Mouse (Mus musculus) CH12.LX (cell line): Measurements from ENCODE around the gene Eva1a. TPM values are rescaled to one million over a fixed set of nuclear protein-coding genes. Genes with fewer than 3 reads are reported as not detected.

ENCODE experiments used
- DNase-seq: peaks from one replicate; pipeline ENCODE4 v3.0.0-alpha.2; 2013; ENCODE audit errors: extremely low read depth
- H3K27ac ChIP-seq: 2 replicates; pipeline ENCODE4 v1.5.1; 2012; ENCODE audit warnings: low read depth, mild to moderate bottlenecking, control low read depth, moderate library complexity; ENCODE audit not compliant: insufficient read depth
- H3K27me3 ChIP-seq: replicated peaks from 2 replicates; pipeline ENCODE3; 2012; ENCODE audit warnings: inconsistent platforms
- H3K36me3 ChIP-seq, 2 experiments: replicated peaks in 1 of 2; 2 replicates each; pipeline versions ENCODE3 to v1.6.1; 2012; ENCODE audit warnings: inconsistent platforms in 1 of 2, low read length in 1 of 2, mild to moderate bottlenecking in 1 of 2, mixed read lengths in 1 of 2, moderate library complexity in 1 of 2; ENCODE audit not compliant: control insufficient read depth in 1 of 2, insufficient read depth in 1 of 2
- H3K4me1 ChIP-seq, 2 experiments: 2 replicates each; pipeline ENCODE4 v1.6.1; 2012; ENCODE audit warnings: inconsistent platforms in 1 of 2, moderate library complexity in 1 of 2; ENCODE audit not compliant: insufficient read depth in 2 of 2, control insufficient read depth in 1 of 2
- H3K4me2 ChIP-seq: 2 replicates; pipeline ENCODE4 v1.6.1; 2012; ENCODE audit warnings: low read depth, mild to moderate bottlenecking, control low read depth; ENCODE audit not compliant: poor library complexity, insufficient read depth, severe bottlenecking
- H3K4me3 ChIP-seq, 3 experiments: fragments of 150-350 bp in 1 of 3; sonication (generic) in 1 of 3; replicated peaks in 1 of 3; 2 replicates each; pipeline versions ENCODE3 to v1.5.1; 2011 to 2012; ENCODE audit warnings: low read depth in 2 of 3, low read length in 2 of 3, mild to moderate bottlenecking in 2 of 3, moderate library complexity in 2 of 3, control low read depth in 1 of 3, improper control_type of control experiment in 1 of 3, inconsistent platforms in 1 of 3, mixed read lengths in 1 of 3; ENCODE audit not compliant: poor library complexity in 1 of 3
- H3K79me2 ChIP-seq: replicated peaks from 2 replicates; pipeline ENCODE4 v1.6.1; 2012; ENCODE audit warnings: mild to moderate bottlenecking, moderate library complexity; ENCODE audit not compliant: control insufficient read depth, poor library complexity, insufficient read depth, severe bottlenecking; ENCODE audit errors: extremely low read depth
- H3K9ac ChIP-seq: 2 replicates; pipeline ENCODE4 v1.6.1; 2012; ENCODE audit warnings: low read depth, mild to moderate bottlenecking, control low read depth, moderate library complexity; ENCODE audit not compliant: insufficient read depth
- H3K9me3 ChIP-seq: replicated peaks from 2 replicates; pipeline ENCODE3; 2012; ENCODE audit warnings: low read length, inconsistent platforms, mixed read lengths
- BHLHE40 ChIP-seq: IDR thresholded peaks from 2 replicates; pipeline ENCODE4 v1.6.1; 2011; ENCODE audit warnings: mild to moderate bottlenecking, low read depth, low read length, improper control_type of control experiment
- CHD1 ChIP-seq: IDR thresholded peaks from 2 replicates; pipeline ENCODE4 v1.6.1; 2012; ENCODE audit warnings: low read depth, low read length, improper control_type of control experiment, inconsistent platforms
- CHD2 ChIP-seq: IDR thresholded peaks from 2 replicates; pipeline ENCODE4 v1.6.1; 2011; ENCODE audit warnings: low read length, improper control_type of control experiment
- CTCF ChIP-seq, 2 experiments: IDR thresholded peaks in 1 of 2; conservative IDR thresholded peaks in 1 of 2; 2 replicates each; pipeline ENCODE4 v1.5.1; 2011 to 2012; ENCODE audit warnings: low read depth in 2 of 2, low read length in 2 of 2, improper control_type of control experiment in 1 of 2, inconsistent platforms in 1 of 2, mild to moderate bottlenecking in 1 of 2, moderate library complexity in 1 of 2
- EP300 ChIP-seq: IDR thresholded peaks from 2 replicates; pipeline ENCODE4 v1.6.1; 2011; ENCODE audit warnings: low read length, improper control_type of control experiment
- GABPA ChIP-seq: IDR thresholded peaks from 2 replicates; pipeline ENCODE4 v1.6.1; 2012; ENCODE audit warnings: low read depth, low read length, improper control_type of control experiment, inconsistent platforms; ENCODE audit not compliant: insufficient replicate concordance
- IRF4 ChIP-seq: IDR thresholded peaks from 2 replicates; pipeline ENCODE4 v1.6.1; 2014; ENCODE audit warnings: low read depth, mild to moderate bottlenecking, inconsistent platforms, low read length, improper control_type of control experiment
- JUN ChIP-seq: IDR thresholded peaks from 2 replicates; pipeline ENCODE4 v1.6.1; 2011; ENCODE audit warnings: low read depth, mild to moderate bottlenecking, low read length, improper control_type of control experiment, moderate library complexity; ENCODE audit not compliant: insufficient read depth
- KAT2A ChIP-seq: IDR thresholded peaks from 2 replicates; pipeline ENCODE4 v1.6.1; 2012; ENCODE audit warnings: low read length, improper control_type of control experiment, inconsistent platforms; ENCODE audit not compliant: insufficient replicate concordance
- MAX ChIP-seq: IDR thresholded peaks from 2 replicates; pipeline ENCODE4 v1.6.1; 2011; ENCODE audit warnings: low read length, improper control_type of control experiment
- MAZ ChIP-seq: IDR thresholded peaks from 2 replicates; pipeline ENCODE4 v1.6.1; 2012; ENCODE audit warnings: low read depth, mild to moderate bottlenecking, inconsistent platforms, low read length, improper control_type of control experiment, moderate library complexity
- MYC ChIP-seq: IDR thresholded peaks from 2 replicates; pipeline ENCODE4 v1.6.1; 2011; ENCODE audit warnings: low read depth, mild to moderate bottlenecking, improper control_type of control experiment, low read length
- POLR2AphosphoS2 ChIP-seq: IDR thresholded peaks from 2 replicates; pipeline ENCODE4 v1.6.1; 2011; ENCODE audit warnings: low read depth, low read length, improper control_type of control experiment
- RAD21 ChIP-seq: IDR thresholded peaks from 2 replicates; pipeline ENCODE4 v1.6.1; 2011; ENCODE audit warnings: low read depth, mild to moderate bottlenecking, low read length, improper control_type of control experiment, moderate library complexity
- RCOR1 ChIP-seq: conservative IDR thresholded peaks from 2 replicates; pipeline ENCODE4 v1.6.1; 2012; ENCODE audit warnings: low read depth, mild to moderate bottlenecking, inconsistent platforms, low read length, improper control_type of control experiment
- SIN3A ChIP-seq: IDR thresholded peaks from 2 replicates; pipeline ENCODE4 v1.6.1; 2012; ENCODE audit warnings: low read length, improper control_type of control experiment, inconsistent platforms
- SMC3 ChIP-seq: IDR thresholded peaks from 2 replicates; pipeline ENCODE4 v1.6.1; 2011; ENCODE audit warnings: low read depth, low read length, improper control_type of control experiment
- TBP ChIP-seq: conservative IDR thresholded peaks from 2 replicates; pipeline ENCODE4 v1.6.1; 2011; ENCODE audit warnings: low read depth, low read length, improper control_type of control experiment
- UBTF ChIP-seq: IDR thresholded peaks from 2 replicates; pipeline ENCODE4 v1.6.1; 2012; ENCODE audit warnings: low read depth, mild to moderate bottlenecking, inconsistent platforms, low read length, improper control_type of control experiment, moderate library complexity
- USF1 ChIP-seq: IDR thresholded peaks from 2 replicates; pipeline ENCODE4 v1.6.1; 2014; ENCODE audit warnings: low read depth, mild to moderate bottlenecking, inconsistent platforms, low read length, improper control_type of control experiment
- USF2 ChIP-seq: conservative IDR thresholded peaks from 2 replicates; pipeline ENCODE4 v1.6.1; 2011; ENCODE audit warnings: low read depth, low read length, improper control_type of control experiment
- ZKSCAN1 ChIP-seq: IDR thresholded peaks from 2 replicates; pipeline ENCODE4 v1.6.1; 2012; ENCODE audit warnings: low read depth, inconsistent platforms, low read length, improper control_type of control experiment, borderline replicate concordance
- ZNF384 ChIP-seq: IDR thresholded peaks from 2 replicates; pipeline ENCODE4 v1.6.1; 2012; ENCODE audit warnings: low read depth, low read length, improper control_type of control experiment, inconsistent platforms
- dilution Hi-C: fragments of 300-500 bp; cut with MboI; formaldehyde crosslinking; loops from 2 replicates; pipeline ENCODE4 v1.14.3; 2020; ENCODE audit warnings: low sequenced_read_pairs; ENCODE audit not compliant: extremely low pct_unique_long_range_greater_than_20kb, extremely low pct_ligation_motif_present
- in situ Hi-C: fragments of 300-500 bp; cut with MboI; formaldehyde crosslinking; loops from 3 replicates; pipeline ENCODE4 v1.14.3; 2019; ENCODE audit warnings: low sequenced_read_pairs, low pct_ligation_motif_present, low pct_unique_long_range_greater_than_20kb, mixed read lengths
- polyA plus RNA-seq: library from polyadenylated mRNA; unstranded; fragments of >175 nt; gene quantifications from 2 replicates; pipeline ENCODE4 v1.2.1, GENCODE M21; 2012; ENCODE audit warnings: low read depth; ENCODE audit not compliant: insufficient read length
- total RNA-seq, 2 experiments: library from RNA; depleted of rRNA; stranded (reverse); fragments of 300-350 nt in 1 of 2; fragments of >200 nt in 1 of 2; gene quantifications; 2 replicates each; pipeline ENCODE4 v1.2.3; 2012 to 2014

The Eva1a gene
- total and polyA plus RNA-seq, 3 experiments = not detected

GRCm38 (mm10) chr6:82117871-82118270 lies 77.0 kb downstream of the Eva1a start:
- TF ChIP-seq SMC3 (no peak), UBTF (no peak), POLR2AphosphoS2 (no peak), CHD2 (no peak), USF1 (no peak), GABPA (no peak), ZKSCAN1 (no peak), SIN3A (no peak), TBP (no peak), CHD1 (no peak), EP300 (no peak), MAX (no peak), ZNF384 (no peak), MAZ (no peak), BHLHE40 (no peak), JUN (no peak), USF2 (no peak), MYC (no peak)
- Histone ChIP-seq H3K36me3 (no peaks in the 10 kb centered on the region), H3K9me3 (peaks cover 53% of the 10 kb centered on the region), H3K4me3 (no peak overlapping the region), H3K4me2 (no peak overlapping the region), H3K27me3 (no peaks in the 10 kb centered on the region), H3K9ac (no peak overlapping the region), H3K4me1 (no peaks in the 10 kb centered on the region), H3K27ac (no peak overlapping the region), H3K79me2 (no peaks in the 10 kb centered on the region)
- in situ Hi-C loops = loop anchor here (5.0 kb wide), 1 partner anchor 131 kb away; no protein-coding TSS in a partner anchor
- no peak for DNase-seq
- dilution Hi-C loops = no loop called here

- dilution Hi-C loops = no loop called here
- Histone ChIP-seq H3K4me3 (no peak overlapping the region), H3K36me3 (no peaks in the 10 kb centered on the region), H3K79me2 (no peaks in the 10 kb centered on the region), H3K9ac (no peak overlapping the region), H3K4me1 (no peaks in the 10 kb centered on the region), H3K27me3 (no peaks in the 10 kb centered on the region), H3K4me2 (no peak overlapping the region), H3K27ac (no peak overlapping the region), H3K9me3 (peaks cover 47% of the 10 kb centered on the region)
- TF ChIP-seq GABPA (no peak), KAT2A (no peak), RCOR1 (no peak), ZNF384 (no peak), SMC3 (peak; percentile 18; the same call in 1 of the 2 replicates), RAD21 (peak; percentile 27), IRF4 (no peak), MAZ (no peak), CTCF (conservative IDR thresholded peaks at IDR 0.05 in 1 of 2, IDR thresholded peaks at IDR 0.05 in 1 of 2; ENCODE audit: low read depth in 2 of 2, low read length in 2 of 2) (peak in 1 of 2 experiments; percentile 48; a peak in 2 of 4 replicates)
- DNase-seq = peak; percentile 6
- in situ Hi-C loops = loop anchor here (5.0 kb wide), 1 partner anchor 132 kb away; no protein-coding TSS in a partner anchor
Observed at GRCm38 (mm10) chr6:82119322-82120162, 78.7 kb downstream of the Eva1a start.
